Mouse (Mus musculus): ENCODE results near the gene Slc25a16.

Gene Slc25a16

DNA sequence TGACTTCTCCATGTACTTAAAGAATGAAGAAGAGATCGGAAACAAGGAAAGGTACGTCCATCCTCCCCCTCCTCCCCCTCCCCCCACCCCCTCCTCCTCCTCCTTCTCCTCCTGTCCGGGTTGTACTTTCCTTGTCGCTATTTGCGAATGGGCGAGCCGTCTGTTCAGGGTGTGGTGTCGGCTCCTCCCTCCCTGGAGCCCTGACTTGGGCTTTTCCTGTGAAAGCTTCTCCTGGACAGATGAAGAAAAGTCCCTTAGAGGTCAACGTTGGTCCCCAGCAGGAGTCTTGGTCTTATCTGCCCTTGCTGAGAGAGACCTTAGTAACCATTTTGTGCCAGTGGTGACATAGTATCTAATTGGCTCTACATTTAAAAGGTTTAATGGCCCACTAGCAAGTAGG lies 73.6 kb downstream of the Slc25a16 start:
- no peak for DNase-seq (ENCODE audit: low read depth in 1 of 2, low spot score in 2 of 2)
